Mouse (Mus musculus) lung, postnatal 0 days (tissue): ENCODE measurements around the gene Gm5767. TPM values are rescaled to one million over a fixed set of nuclear protein-coding genes. Genes with fewer than 3 reads are reported as not detected.

Source experiments
- ATAC-seq: fragments of 200-750 bp; cut with Nextera tagmentation; 2 replicates; pipeline ENCODE4 v1.8.0; 2017; ENCODE audit warnings: moderate library complexity
- DNase-seq: peaks from one replicate; pipeline ENCODE4 v3.0.0-alpha.2; 2016; ENCODE audit warnings: low spot score
- H3K27ac ChIP-seq: fragments of 300-500 bp; sonication (generic); 2 replicates; pipeline ENCODE4 v1.5.1; 2014; ENCODE audit warnings: antibody characterized with exemption, mild to moderate bottlenecking, low read length, mixed read lengths
- H3K27me3 ChIP-seq: fragments of 300-500 bp; sonication (generic); replicated peaks from 2 replicates; pipeline ENCODE4 v1.6.1; 2014; ENCODE audit warnings: low read length, mixed read lengths; ENCODE audit not compliant: insufficient read depth
- H3K36me3 ChIP-seq: fragments of 300-500 bp; sonication (generic); 2 replicates; pipeline ENCODE4 v1.6.1; 2014; ENCODE audit warnings: low read length, mixed read lengths; ENCODE audit not compliant: insufficient read depth
- H3K4me1 ChIP-seq: fragments of 300-500 bp; sonication (generic); 2 replicates; pipeline ENCODE4 v1.6.1; 2014; ENCODE audit warnings: antibody characterized with exemption, low read depth, low read length, mixed read lengths; ENCODE audit not compliant: insufficient read depth
- H3K4me2 ChIP-seq: fragments of 300-500 bp; sonication (generic); replicated peaks from 2 replicates; pipeline ENCODE4 v1.6.1; 2014; ENCODE audit warnings: low read depth, mild to moderate bottlenecking, low read length, moderate library complexity, mixed read lengths
- H3K4me3 ChIP-seq: fragments of 300-500 bp; sonication (generic); 2 replicates; pipeline ENCODE4 v1.5.1; 2014; ENCODE audit warnings: low read depth, low read length
- H3K9ac ChIP-seq: fragments of 300-500 bp; sonication (generic); replicated peaks from 2 replicates; pipeline ENCODE4 v1.6.1; 2014; ENCODE audit warnings: low read depth, mild to moderate bottlenecking
- H3K9me3 ChIP-seq: fragments of 300-500 bp; sonication (generic); 2 replicates; pipeline ENCODE4 v1.6.1; 2016; ENCODE audit warnings: low read length, mixed read lengths
- CTCF ChIP-seq: IDR thresholded peaks from 2 replicates; pipeline ENCODE4 v1.5.1; 2016; ENCODE audit warnings: antibody characterized with exemption, mild to moderate bottlenecking
- EP300 ChIP-seq: IDR thresholded peaks from 2 replicates; pipeline ENCODE4 v1.6.1; 2016; ENCODE audit warnings: antibody characterized with exemption, mild to moderate bottlenecking, control low read depth
- WGBS: fragments of 180-500 bp; shearing (Covaris S2); extraction: QIAGEN DNeasy Blood & Tissue Kit; methylation state at CpG from one replicate; pipeline ENCODE4 v1.1.7; 2014; 5-methylcytosine and 5-hydroxymethylcytosine counted together
- polyA plus RNA-seq: library from polyadenylated mRNA; unstranded; fragments of >200 nt; fragmentation: Nextera tagmentation; extraction: Ambion mirVana; gene quantifications from 2 replicates; pipeline ENCODE4 v1.2.1, GENCODE M21; 2015

The Gm5767 gene
- polyA plus RNA-seq, result not detected in 2 replicates

- H3K4me1 ChIP-seq, result no peaks in the 10 kb centered on the region
- no peak within 1 kb of the TSS for H3K9ac ChIP-seq
- no peak within 1 kb of the TSS for H3K27ac ChIP-seq
- 72% methylated on average over 5 of the region's 5 CpGs for WGBS
- H3K4me3 ChIP-seq, result no peak within 1 kb of the TSS
- DNase-seq (no peak), ATAC-seq (no peak)
- H3K9me3 ChIP-seq, result no peaks in the 10 kb centered on the region
- no peak within 1 kb of the TSS for H3K4me2 ChIP-seq
- TF ChIP-seq CTCF (no peak), EP300 (no peak)
- H3K27me3 ChIP-seq, result no peaks in the 10 kb centered on the region
- no peaks in the 10 kb centered on the region for H3K36me3 ChIP-seq
Measured at GRCm38 (mm10) chr16:8680470-8680869, at the start of gene Gm5767. TSS of gene Gm5767 (plus strand) at chr16:8680770.

DNA sequence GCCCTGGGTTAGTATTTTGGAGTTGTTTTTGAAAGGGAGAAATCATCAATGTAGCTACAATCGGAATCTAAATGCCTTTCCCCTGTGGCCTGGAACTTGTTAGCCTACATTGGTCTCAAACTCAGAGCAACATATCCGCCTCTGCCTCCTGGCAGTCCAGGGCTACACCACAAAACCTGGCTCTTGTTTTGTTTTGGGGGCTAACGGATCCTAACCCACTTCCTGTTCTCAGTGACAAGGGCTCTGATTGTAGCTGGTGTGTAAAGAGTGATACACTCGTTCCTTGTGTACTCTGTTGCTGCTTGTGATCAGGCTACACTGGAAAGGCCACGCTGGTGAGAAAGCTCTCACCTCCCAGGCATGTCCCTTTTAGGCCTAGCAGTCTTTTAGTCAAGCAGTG lies 49.1 kb upstream of the Gm5767 start:
- no peak for DNase-seq
- Histone ChIP-seq H3K4me2 (no peak overlapping the region), H3K4me3 (no peak overlapping the region), H3K27ac (no peak overlapping the region), H3K9me3 (no peaks in the 10 kb centered on the region), H3K4me1 (no peaks in the 10 kb centered on the region; the same call in 1 of the 2 replicates), H3K27me3 (no peaks in the 10 kb centered on the region), H3K36me3 (no peaks in the 10 kb centered on the region), H3K9ac (no peak overlapping the region)
- TF ChIP-seq CTCF (no peak), EP300 (no peak)
- ATAC-seq, result no peak
- 85% methylated on average over 5 of the region's 5 CpGs for WGBS

DNA sequence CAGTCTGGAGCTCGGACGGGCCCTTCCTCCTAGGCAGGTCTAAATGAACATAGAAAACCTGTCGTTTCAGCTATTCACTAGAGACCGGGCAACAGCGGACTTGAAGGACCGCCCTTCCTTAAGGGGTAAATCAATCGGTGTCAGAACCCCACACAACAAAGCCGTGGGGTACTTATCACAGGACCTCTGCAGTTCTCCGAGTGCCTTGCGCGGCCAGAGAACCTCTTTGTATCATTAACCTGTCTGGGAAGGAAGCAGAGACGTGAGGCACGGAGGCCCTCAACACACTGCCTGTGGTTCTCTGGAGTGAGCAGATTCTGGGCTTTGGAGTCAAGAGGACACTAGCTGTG lies 43.7 kb upstream of the Gm5767 start:
- DNase-seq, result no peak

GRCm38 (mm10) chr16:8637217-8638051 lies 43.1 kb upstream of the Gm5767 start, which contains the start of the genes Pmm2 and Tmem186:
TSS of gene Pmm2 (plus strand) at chr16:8637674.
TSS of gene Tmem186 (minus strand) at chr16:8637712.
- Histone ChIP-seq H3K4me1 (peaks cover 4% of the 10 kb centered on the region; the same call in 1 of the 2 replicates), H3K27ac (peak within 1 kb of the TSS; percentile 91), H3K9ac (peak within 1 kb of the TSS; percentile 78), H3K36me3 (no peaks in the 10 kb centered on the region), H3K4me3 (peak within 1 kb of the TSS; percentile 79), H3K4me2 (peak within 1 kb of the TSS; percentile 85), H3K9me3 (no peaks in the 10 kb centered on the region), H3K27me3 (no peaks in the 10 kb centered on the region)
- peak; percentile 95 for ATAC-seq
- TF ChIP-seq EP300 (no peak), CTCF (peak; percentile 53)
- WGBS, result under 1% methylated on average over 59 of the region's 59 CpGs
- DNase-seq, result peak; percentile 97

More for the DNA sequence above, 43.7 kb upstream of the Gm5767 start:
- TF ChIP-seq CTCF, result no peak
- no peak for TF ChIP-seq EP300
- under 1% methylated on average over 13 of the region's 13 CpGs for WGBS
- H3K9ac ChIP-seq, result peak overlapping the region; percentile 78
- no peaks in the 10 kb centered on the region for H3K9me3 ChIP-seq
- ATAC-seq, result peak; percentile 14
- peak overlapping the region; percentile 79 for H3K4me3 ChIP-seq
- H3K4me1 ChIP-seq, result peaks cover 4% of the 10 kb centered on the region; the same call in 1 of the 2 replicates
- H3K27me3 ChIP-seq, result no peaks in the 10 kb centered on the region
- H3K27ac ChIP-seq, result peak overlapping the region; percentile 91
- peak overlapping the region; percentile 85 for H3K4me2 ChIP-seq
- H3K36me3 ChIP-seq, result no peaks in the 10 kb centered on the region

DNA sequence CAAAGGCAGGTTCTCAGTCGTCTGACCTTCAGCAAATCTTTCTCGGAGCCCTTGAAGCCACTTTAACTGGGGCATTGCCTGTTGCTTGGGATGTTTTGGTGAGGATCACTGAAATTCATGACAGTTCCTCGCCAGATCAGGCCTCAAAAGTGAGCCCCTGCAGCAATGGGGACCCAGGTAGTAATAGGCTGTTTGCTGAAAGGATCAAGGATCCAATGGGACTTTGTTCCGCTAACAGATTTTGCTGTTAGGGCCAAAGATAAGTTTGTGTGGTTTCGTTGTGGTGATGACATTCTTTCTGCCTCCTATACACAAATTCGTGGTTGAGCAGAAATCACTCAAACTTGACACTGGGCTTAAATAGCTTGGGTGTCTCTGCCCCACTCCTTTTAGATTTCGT lies 42.4 kb upstream of the Gm5767 start:
- no peaks in the 10 kb centered on the region for H3K9me3 ChIP-seq
- no peak for ATAC-seq
- peaks cover 4% of the 10 kb centered on the region; the same call in 1 of the 2 replicates for H3K4me1 ChIP-seq
- no peaks in the 10 kb centered on the region for H3K36me3 ChIP-seq
- 21% methylated on average over 7 of the region's 7 CpGs for WGBS
- TF ChIP-seq EP300 (no peak), CTCF (no peak)
- H3K4me3 ChIP-seq, result peak overlapping the region; percentile 79
- H3K4me2 ChIP-seq, result peak overlapping the region; percentile 85
- H3K9ac ChIP-seq, result peak overlapping the region; percentile 78
- peak overlapping the region; percentile 91 for H3K27ac ChIP-seq
- DNase-seq, result no peak
- H3K27me3 ChIP-seq, result no peaks in the 10 kb centered on the region

- H3K27ac ChIP-seq, result no peak overlapping the region
- TF ChIP-seq CTCF (no peak), EP300 (no peak)
- DNase-seq, result no peak
- WGBS, result 70% methylated on average over 11 of the region's 11 CpGs
- H3K9ac ChIP-seq, result no peak overlapping the region
- no peak for ATAC-seq
- no peaks in the 10 kb centered on the region for H3K36me3 ChIP-seq
- H3K4me3 ChIP-seq, result no peak overlapping the region
- peaks cover 4% of the 10 kb centered on the region; the same call in 1 of the 2 replicates for H3K4me1 ChIP-seq
- H3K9me3 ChIP-seq, result no peaks in the 10 kb centered on the region
- no peak overlapping the region for H3K4me2 ChIP-seq
- H3K27me3 ChIP-seq, result no peaks in the 10 kb centered on the region
Measured at GRCm38 (mm10) chr16:8639466-8640191, 40.9 kb upstream of the Gm5767 start.
